Comparison of ENCODE assay signal across 10 mouse cellular contexts in the genomic region with DNA sequence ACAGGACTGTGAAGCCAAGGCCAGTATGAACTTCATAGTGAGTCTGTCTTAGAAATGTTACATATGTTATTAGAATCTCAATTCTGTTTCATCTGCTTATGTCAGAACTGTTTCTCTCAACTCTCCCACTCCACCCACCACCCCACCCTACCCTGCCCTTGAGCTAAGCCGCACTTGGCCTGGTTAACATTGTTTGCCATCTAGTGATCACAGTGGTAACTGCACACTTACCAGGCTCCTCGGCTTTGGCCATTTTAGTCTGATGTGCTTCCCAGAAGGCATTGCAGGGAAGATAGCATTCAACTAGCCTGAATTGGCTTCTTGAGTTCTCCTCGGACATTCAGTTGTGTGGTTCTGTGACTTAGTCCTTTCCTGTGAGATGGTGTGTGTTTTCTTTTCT.
DNase-seq lines count a peak whose midpoint lies in the region; ATAC-seq and TF ChIP-seq lines count a peak whose summit lies in the region.
"Had no signal": no experiment of that assay in that cellular context is flagged by ENCODE, and none has a peak within 500 bp of the region (broad histone marks: within the 10 kb centered on the region; RNA-seq: fewer than 3 reads in every experiment).

No protein-coding gene starts in this region.

- no peaks in the 10 kb centered on the region for H3K79me2 ChIP-seq in liver, adult 2 months (ENCODE audit: control insufficient read depth, insufficient read depth, low read length)

- no peak overlapping the region for H3K9ac ChIP-seq in liver, adult 2 months (ENCODE audit: low read depth, low read length)
- no peak overlapping the region for H3K9ac ChIP-seq in liver, embryonic 11.5 days (ENCODE audit: low read depth, low read length)
- no peak overlapping the region for H3K9ac ChIP-seq in midbrain, postnatal 0 days (replicated peaks; ENCODE audit: low read length, poor library complexity, severe bottlenecking)

- ATAC-seq in CD4-positive, CD25-positive, alpha-beta regulatory T cell, adult 4 months = no peak
- no peak; the same call in 1 of the 2 replicates for ATAC-seq in liver, embryonic 11.5 days (replicated peaks; ENCODE audit: low FRiP score)
- no peak; the same call in 1 of the 2 replicates for ATAC-seq in midbrain, postnatal 0 days (ENCODE audit: low FRiP score)

- no peak overlapping the region for H3K4me3 ChIP-seq in liver, adult 2 months (ENCODE audit: insufficient read depth, low read depth, low read length)
- H3K4me3 ChIP-seq in liver, embryonic 11.5 days (ENCODE audit: low read depth, low read length) = no peak overlapping the region
- H3K4me3 ChIP-seq in midbrain, postnatal 0 days (ENCODE audit: low read depth, low read length) = no peak overlapping the region

- H3K4me1 ChIP-seq in liver, adult 2 months (ENCODE audit: control insufficient read depth, insufficient read depth, low read length) = no peaks in the 10 kb centered on the region
- no peaks in the 10 kb centered on the region for H3K4me1 ChIP-seq in liver, embryonic 11.5 days (replicated peaks; ENCODE audit: control insufficient read depth, insufficient read depth, low read length)
- H3K4me1 ChIP-seq in midbrain, postnatal 0 days (ENCODE audit: insufficient read depth, low read length) = no peaks in the 10 kb centered on the region

- 66% methylated on average over 3 of the region's 3 CpGs for WGBS in liver, adult 2 months
- WGBS in liver, embryonic 11.5 days = 66% methylated on average over 3 of the region's 3 CpGs
- 50% methylated on average over 3 of the region's 3 CpGs for WGBS in midbrain, postnatal 0 days

- TF ChIP-seq POLR2A in liver, adult 2 months (IDR thresholded peaks at IDR 0.05; ENCODE audit: extremely low read depth, insufficient read depth, low read length) = no peak

- no peak overlapping the region for H3K27ac ChIP-seq in liver, adult 2 months (replicated peaks; ENCODE audit: insufficient read depth, low read depth, low read length)
- no peak overlapping the region for H3K27ac ChIP-seq in liver, embryonic 11.5 days (ENCODE audit: low read depth, low read length)
- no peak overlapping the region for H3K27ac ChIP-seq in midbrain, postnatal 0 days (ENCODE audit: low read depth, low read length)

- TF ChIP-seq CTCF in liver, adult 2 months (IDR thresholded peaks at IDR 0.05; ENCODE audit: low read depth, low read length) = peak; percentile 14; the same call in 1 of the 2 replicates
- TF ChIP-seq CTCF in midbrain, postnatal 0 days (IDR thresholded peaks at IDR 0.05) = peak; percentile 59

- H3K9me3 ChIP-seq in liver, embryonic 11.5 days (ENCODE audit: control insufficient read depth, low read length) = no peaks in the 10 kb centered on the region
- no peaks in the 10 kb centered on the region for H3K9me3 ChIP-seq in midbrain, postnatal 0 days (ENCODE audit: low read length)

- H3K36me3 ChIP-seq in liver, adult 2 months (ENCODE audit: control insufficient read depth, insufficient read depth, low read length) = peaks cover 2% of the 10 kb centered on the region; the same call in 1 of the 2 replicates
- H3K36me3 ChIP-seq in liver, embryonic 11.5 days (ENCODE audit: control insufficient read depth, insufficient read depth, low read length) = no peaks in the 10 kb centered on the region
- H3K36me3 ChIP-seq in midbrain, postnatal 0 days (ENCODE audit: insufficient read depth, low read length) = no peaks in the 10 kb centered on the region

- H3K27me3 ChIP-seq in liver, adult 2 months (ENCODE audit: control insufficient read depth, insufficient read depth, low read length) = no peaks in the 10 kb centered on the region
- H3K27me3 ChIP-seq in liver, embryonic 11.5 days (replicated peaks; ENCODE audit: control insufficient read depth, insufficient read depth, low read length) = no peaks in the 10 kb centered on the region
- no peaks in the 10 kb centered on the region for H3K27me3 ChIP-seq in midbrain, postnatal 0 days (ENCODE audit: insufficient read depth, low read length)

- peak; percentile 38 for DNase-seq in CD4-positive, CD25-positive, alpha-beta regulatory T cell, adult 2 months (ENCODE audit: low read depth, low spot score)
- DNase-seq in liver, adult 2 months (ENCODE audit: extremely low read depth, low read depth, low spot score) = no peak
- DNase-seq in liver, embryonic 11.5 days (ENCODE audit: low spot score) = no peak
- peak; percentile 20 for DNase-seq in c-Kit-positive CD71-positive TER-119-negative erythroid progenitor cells, embryonic 14.5 days (ENCODE audit: low read depth)
- DNase-seq in midbrain, postnatal 0 days (ENCODE audit: low spot score) = peak; percentile 18
- DNase-seq in gastrocnemius, postnatal 10 days = no peak
- no peak for DNase-seq in kidney, postnatal 25 days
- DNase-seq: layer of hippocampus, adult 9-11 months; right cerebral cortex, adult 18-20 months had no signal

- H3K4me2 ChIP-seq in liver, embryonic 11.5 days = no peak overlapping the region
- no peak overlapping the region for H3K4me2 ChIP-seq in midbrain, postnatal 0 days (ENCODE audit: low read depth, low read length, poor library complexity, severe bottlenecking)

Comparison
In these comparisons a context has a peak if more than half of its experiments do, and no peak if none do; other contexts are left out.
1. DNase-seq: peak in CD4-positive, CD25-positive, alpha-beta regulatory T cell, adult 2 months (single experiment), c-Kit-positive CD71-positive TER-119-negative erythroid progenitor cells, embryonic 14.5 days (single experiment) and midbrain, postnatal 0 days (single experiment); none in liver, adult 2 months (single experiment), liver, embryonic 11.5 days (single experiment), gastrocnemius, postnatal 10 days (single experiment) and kidney, postnatal 25 days (0 of 2).